8 mouse cellular contexts compared by ENCODE assay signal in the genomic region with DNA sequence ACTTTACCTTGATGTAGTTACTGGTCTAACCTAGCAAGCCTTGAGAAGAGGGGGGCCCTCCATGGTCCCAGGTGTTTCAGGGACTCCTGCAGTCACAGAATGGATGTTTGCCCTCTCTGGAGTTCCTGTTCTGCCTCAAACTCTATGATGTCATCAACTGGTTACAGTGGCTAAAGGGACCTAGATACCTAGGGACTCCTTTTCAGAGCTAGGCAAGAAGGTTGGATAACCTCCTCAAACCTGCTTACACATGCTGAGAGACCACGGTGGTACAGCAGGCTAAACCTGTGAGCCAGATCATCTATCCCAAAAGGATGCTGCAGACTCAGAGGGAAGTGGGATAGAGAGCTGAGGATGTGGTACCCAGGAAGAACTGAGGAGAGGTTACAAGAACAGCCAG. TPM values are rescaled to one million over a fixed set of nuclear protein-coding genes. Genes with fewer than 3 reads are reported as not detected.
DNase-seq lines count a peak whose midpoint lies in the region; ATAC-seq lines count a peak whose summit lies in the region.

A gene (minus strand): TSS at position 101 of the 400 bp plus-strand sequence.

- no peak within 1 kb of the TSS for H3K27ac ChIP-seq in midbrain, embryonic 15.5 days

- H3K4me3 ChIP-seq in midbrain, embryonic 15.5 days: no peak within 1 kb of the TSS

- no peak within 1 kb of the TSS for H3K9ac ChIP-seq in midbrain, embryonic 15.5 days

- H3K27me3 ChIP-seq in midbrain, embryonic 15.5 days (replicated peaks): no peaks in the 10 kb centered on the region

- no peaks in the 10 kb centered on the region; the same call in 1 of the 2 replicates for H3K4me1 ChIP-seq in midbrain, embryonic 15.5 days

- no peak for DNase-seq in layer of hippocampus, adult 18-20 months (ENCODE audit: low spot score in 2 of 2)
- no peak for DNase-seq in layer of hippocampus, adult 11-12 months (ENCODE audit: low spot score)
- no peak for DNase-seq in adrenal gland, postnatal 36 days
- no peak for DNase-seq in heart, adult 8-10 months (ENCODE audit: low spot score)
- DNase-seq in layer of hippocampus, postnatal 25 days (ENCODE audit: extremely low spot score in 1 of 2, low spot score in 1 of 2): no peak
- DNase-seq in cerebellum, adult 8-10 months: no peak
- DNase-seq in embryo, embryonic 10.5 days (ENCODE audit: low spot score): no peak

- no peaks in the 10 kb centered on the region for H3K36me3 ChIP-seq in midbrain, embryonic 15.5 days (replicated peaks)

- ATAC-seq in midbrain, embryonic 15.5 days (replicated peaks): no peak

- no peaks in the 10 kb centered on the region for H3K9me3 ChIP-seq in midbrain, embryonic 15.5 days

- no peak within 1 kb of the TSS for H3K4me2 ChIP-seq in midbrain, embryonic 15.5 days

- 89% methylated on average over 1 of the region's 1 CpGs for WGBS in midbrain, embryonic 15.5 days

RNA-seq across cellular contexts. Expression of the gene that starts here (rescaled TPM):
- total RNA-seq in layer of hippocampus, adult 18-20 months (2021): 100 to 1,000 TPM; 311 to 316 TPM
- total RNA-seq in adrenal gland, postnatal 36 days (2021): 10 to 100 TPM; 25.3 to 25.9 TPM
- 100 to 1,000 TPM in 3 of 4 experiments, 10 to 100 TPM in 1; 87.3 to 137 (median 106) TPM for total RNA-seq in heart, adult 8-10 months (2022)
- 100 to 1,000 TPM; 297 to 303 TPM for total RNA-seq in layer of hippocampus, postnatal 25 days (2021)
- polyA plus RNA-seq in midbrain, embryonic 15.5 days (2015; fragmentation: Nextera tagmentation; extraction: Ambion mirVana): 126 and 135 TPM in 2 replicates
